Mouse (Mus musculus): ENCODE results near the gene Slc29a2. TPM values are rescaled to one million over a fixed set of nuclear protein-coding genes. Genes with fewer than 3 reads are reported as not detected.

The Slc29a2 gene
- 0.02 and 0.03 TPM in 2 replicates for polyA plus RNA-seq (2012)

DNA sequence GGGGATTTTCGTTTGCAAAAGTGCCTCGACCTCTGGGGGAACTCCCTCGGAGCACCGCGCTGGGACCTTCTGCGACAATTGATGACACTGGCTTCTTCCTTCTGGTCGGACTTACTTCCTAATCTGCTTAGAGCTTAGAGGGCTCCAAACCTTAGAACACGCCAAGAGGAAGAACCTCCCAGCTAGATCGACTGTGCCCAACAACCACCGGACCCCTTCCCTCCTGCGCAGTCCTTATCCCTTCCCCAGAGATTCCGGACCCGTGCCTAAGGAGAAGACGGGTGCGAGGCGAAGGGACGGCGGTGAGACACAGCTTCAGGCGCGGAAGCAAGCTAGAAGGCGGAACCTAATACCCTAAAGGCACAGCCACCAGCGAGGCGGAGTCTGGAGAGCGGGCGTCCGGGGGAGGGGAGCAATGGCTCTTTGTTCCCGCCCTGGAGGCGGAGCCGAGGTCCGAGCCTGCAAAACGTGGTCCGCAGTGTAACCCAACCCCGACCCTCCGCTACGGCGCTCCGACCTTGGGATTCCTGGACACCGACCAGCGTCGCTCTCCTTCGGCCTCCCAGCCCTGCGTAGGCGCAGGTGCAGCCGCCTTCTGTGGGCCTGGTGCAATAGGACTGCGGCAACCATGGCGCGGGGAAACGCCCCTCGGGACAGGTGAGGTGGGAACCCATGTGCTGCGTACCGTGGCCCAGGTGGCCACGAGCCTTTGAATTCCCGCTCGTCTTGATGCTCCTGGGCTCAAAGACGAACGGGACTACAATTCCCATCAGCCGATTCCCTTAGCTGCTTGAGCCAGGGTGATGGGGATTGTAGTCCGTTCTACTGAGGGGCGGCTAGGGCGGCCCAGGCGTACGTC, at the start of gene Slc29a2:
Slc29a2 (plus strand) TSS at position 240 of the 859 bp plus-strand sequence.
- Histone ChIP-seq H3K9me3 (ENCODE audit: control insufficient read depth, low read length) (no peaks in the 10 kb centered on the region), H3K36me3 (ENCODE audit: control insufficient read depth) (peaks cover 8% of the 10 kb centered on the region), H3K4me3 (replicated peaks) (peak within 1 kb of the TSS; percentile 80), H3K4me1 (ENCODE audit: control insufficient read depth) (peaks cover 16% of the 10 kb centered on the region), H3K27me3 (ENCODE audit: control insufficient read depth) (no peaks in the 10 kb centered on the region; the same call in 1 of the 2 replicates)
- TF ChIP-seq TAL1 (IDR thresholded peaks at IDR 0.05; ENCODE audit: low read length) (no peak), GATA1 (IDR thresholded peaks at IDR 0.05; ENCODE audit: low read length) (no peak)

DNA sequence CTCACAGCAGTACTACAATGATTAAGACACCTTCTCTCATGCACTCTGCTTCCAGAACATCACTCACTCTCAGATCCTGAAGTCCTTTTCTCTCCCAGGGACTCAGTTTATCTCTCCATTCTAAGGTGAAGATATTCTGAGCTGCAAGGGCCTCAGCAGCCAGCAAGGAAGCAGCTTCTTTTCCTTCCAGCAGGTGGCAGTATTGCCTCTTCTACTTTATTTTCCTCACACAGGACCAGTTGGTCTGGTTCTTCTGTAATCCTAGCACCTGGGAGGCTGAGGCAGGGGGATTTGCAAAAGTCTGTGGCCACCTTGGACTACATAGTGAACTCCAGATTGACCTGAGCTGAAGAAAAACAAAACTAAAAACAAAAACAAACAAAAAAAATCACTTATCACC, 41.9 kb upstream of the Slc29a2 start:
- no peaks in the 10 kb centered on the region for H3K36me3 ChIP-seq (ENCODE audit: control insufficient read depth)
- no peaks in the 10 kb centered on the region for H3K9me3 ChIP-seq (ENCODE audit: control insufficient read depth, low read length)
- H3K27me3 ChIP-seq (ENCODE audit: control insufficient read depth), result peaks cover 27% of the 10 kb centered on the region
- TF ChIP-seq GATA1 (IDR thresholded peaks at IDR 0.05; ENCODE audit: low read length) (no peak), TAL1 (IDR thresholded peaks at IDR 0.05; ENCODE audit: low read length) (no peak)
- H3K4me1 ChIP-seq (ENCODE audit: control insufficient read depth), result no peaks in the 10 kb centered on the region
- H3K4me3 ChIP-seq (replicated peaks), result no peak overlapping the region

DNA sequence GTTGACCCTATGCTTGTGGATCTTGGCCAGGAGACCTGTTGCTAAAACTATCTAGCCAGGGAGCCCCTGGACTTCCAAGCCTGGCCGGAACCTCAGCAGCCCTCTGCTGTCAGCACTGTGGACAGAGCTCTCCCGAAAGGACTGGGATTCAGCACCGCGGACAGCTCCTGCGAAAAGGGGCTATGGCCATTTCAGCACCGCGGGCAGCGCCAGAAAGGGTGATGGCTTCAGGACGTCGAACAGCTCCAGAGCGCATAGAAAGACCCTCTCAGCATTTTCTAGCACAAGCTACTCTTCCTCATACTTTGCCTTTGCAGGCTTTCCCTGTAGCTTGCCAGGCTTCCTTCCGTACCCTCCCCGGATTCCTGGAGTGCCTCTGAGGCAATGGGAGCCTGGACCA, 34.6 kb upstream of the Slc29a2 start:
- no peak for TF ChIP-seq GATA1 (IDR thresholded peaks at IDR 0.05; ENCODE audit: low read length)
- no peak for TF ChIP-seq TAL1 (IDR thresholded peaks at IDR 0.05; ENCODE audit: low read length)
- Histone ChIP-seq H3K4me3 (replicated peaks) (no peak overlapping the region), H3K27me3 (ENCODE audit: control insufficient read depth) (peaks cover 56% of the 10 kb centered on the region), H3K9me3 (ENCODE audit: control insufficient read depth, low read length) (no peaks in the 10 kb centered on the region), H3K4me1 (ENCODE audit: control insufficient read depth) (no peaks in the 10 kb centered on the region), H3K36me3 (ENCODE audit: control insufficient read depth) (no peaks in the 10 kb centered on the region)

GRCm38 (mm10) chr19:4989434-4990255, 34.0 kb upstream of the Slc29a2 start:
- Histone ChIP-seq H3K4me1 (ENCODE audit: control insufficient read depth) (no peaks in the 10 kb centered on the region), H3K27me3 (ENCODE audit: control insufficient read depth) (peaks cover 50% of the 10 kb centered on the region), H3K4me3 (replicated peaks) (no peak overlapping the region), H3K36me3 (ENCODE audit: control insufficient read depth) (no peaks in the 10 kb centered on the region), H3K9me3 (ENCODE audit: control insufficient read depth, low read length) (no peaks in the 10 kb centered on the region)
- TF ChIP-seq TAL1 (IDR thresholded peaks at IDR 0.05; ENCODE audit: low read length) (no peak), GATA1 (IDR thresholded peaks at IDR 0.05; ENCODE audit: low read length) (no peak)

DNA sequence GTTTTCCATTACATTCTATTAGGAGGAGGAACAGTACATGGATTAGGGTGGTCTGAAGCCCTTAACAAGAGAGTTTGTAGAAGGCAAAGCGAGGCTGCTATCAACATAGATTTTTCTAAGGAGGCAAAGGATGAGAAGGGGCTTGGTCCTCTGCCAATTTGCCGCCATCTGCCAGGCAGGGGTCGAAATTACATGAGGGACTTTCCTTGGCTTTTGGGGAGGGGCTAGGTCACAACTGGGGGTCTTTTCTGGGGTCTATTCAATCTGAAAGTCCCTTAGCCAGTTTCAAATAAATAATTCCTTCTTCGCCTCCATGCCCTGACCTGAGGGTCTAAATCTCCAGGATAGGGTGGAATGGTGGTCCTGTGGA, 33.4 kb upstream of the Slc29a2 start, which contains the start of gene Npas4:
Npas4 (minus strand) TSS at position 61 of the 370 bp plus-strand sequence.
- TF ChIP-seq GATA1 (IDR thresholded peaks at IDR 0.05; ENCODE audit: low read length), result no peak
- TF ChIP-seq TAL1 (IDR thresholded peaks at IDR 0.05; ENCODE audit: low read length), result no peak
- no peaks in the 10 kb centered on the region for H3K4me1 ChIP-seq (ENCODE audit: control insufficient read depth)
- peaks cover 45% of the 10 kb centered on the region for H3K27me3 ChIP-seq (ENCODE audit: control insufficient read depth)
- H3K36me3 ChIP-seq (ENCODE audit: control insufficient read depth), result no peaks in the 10 kb centered on the region
- H3K9me3 ChIP-seq (ENCODE audit: control insufficient read depth, low read length), result no peaks in the 10 kb centered on the region
- H3K4me3 ChIP-seq (replicated peaks), result no peak within 1 kb of the TSS

- H3K9me3 ChIP-seq (ENCODE audit: control insufficient read depth, low read length), result no peaks in the 10 kb centered on the region
- TF ChIP-seq TAL1 (IDR thresholded peaks at IDR 0.05; ENCODE audit: low read length) (no peak), GATA1 (IDR thresholded peaks at IDR 0.05; ENCODE audit: low read length) (no peak)
- H3K4me1 ChIP-seq (ENCODE audit: control insufficient read depth), result no peaks in the 10 kb centered on the region
- peaks cover 44% of the 10 kb centered on the region for H3K27me3 ChIP-seq (ENCODE audit: control insufficient read depth)
- H3K36me3 ChIP-seq (ENCODE audit: control insufficient read depth), result no peaks in the 10 kb centered on the region
- H3K4me3 ChIP-seq (replicated peaks), result no peak overlapping the region
These were observed 32.9 kb upstream of the Slc29a2 start for GRCm38 (mm10) chr19:4990716-4991115.

- Histone ChIP-seq H3K36me3 (ENCODE audit: control insufficient read depth) (no peaks in the 10 kb centered on the region), H3K27me3 (ENCODE audit: control insufficient read depth) (peaks cover 44% of the 10 kb centered on the region), H3K4me1 (ENCODE audit: control insufficient read depth) (no peaks in the 10 kb centered on the region), H3K4me3 (replicated peaks) (no peak overlapping the region), H3K9me3 (ENCODE audit: control insufficient read depth, low read length) (no peaks in the 10 kb centered on the region)
- TF ChIP-seq TAL1 (IDR thresholded peaks at IDR 0.05; ENCODE audit: low read length), result no peak
- TF ChIP-seq GATA1 (IDR thresholded peaks at IDR 0.05; ENCODE audit: low read length), result no peak
These were observed 31.3 kb upstream of the Slc29a2 start for GRCm38 (mm10) chr19:4992371-4992770.

GRCm38 (mm10) chr19:4992904-4993303, 30.8 kb upstream of the Slc29a2 start:
- H3K4me1 ChIP-seq (ENCODE audit: control insufficient read depth), result no peaks in the 10 kb centered on the region
- peaks cover 47% of the 10 kb centered on the region for H3K27me3 ChIP-seq (ENCODE audit: control insufficient read depth)
- H3K36me3 ChIP-seq (ENCODE audit: control insufficient read depth), result no peaks in the 10 kb centered on the region
- no peaks in the 10 kb centered on the region for H3K9me3 ChIP-seq (ENCODE audit: control insufficient read depth, low read length)
- no peak overlapping the region for H3K4me3 ChIP-seq (replicated peaks)
- TF ChIP-seq GATA1 (IDR thresholded peaks at IDR 0.05; ENCODE audit: low read length) (no peak), TAL1 (IDR thresholded peaks at IDR 0.05; ENCODE audit: low read length) (no peak)

GRCm38 (mm10) chr19:4994043-4994442, 29.6 kb upstream of the Slc29a2 start:
- Histone ChIP-seq H3K36me3 (ENCODE audit: control insufficient read depth) (no peaks in the 10 kb centered on the region), H3K27me3 (ENCODE audit: control insufficient read depth) (peaks cover 46% of the 10 kb centered on the region), H3K4me1 (ENCODE audit: control insufficient read depth) (no peaks in the 10 kb centered on the region), H3K4me3 (replicated peaks) (no peak overlapping the region), H3K9me3 (ENCODE audit: control insufficient read depth, low read length) (no peaks in the 10 kb centered on the region)
- no peak for TF ChIP-seq TAL1 (IDR thresholded peaks at IDR 0.05; ENCODE audit: low read length)
- TF ChIP-seq GATA1 (IDR thresholded peaks at IDR 0.05; ENCODE audit: low read length), result no peak

Data from erythroblast, embryonic 14.5 days (primary cell).